Mouse (Mus musculus): ENCODE results near the gene Nktr. TPM values are rescaled to one million over a fixed set of nuclear protein-coding genes. Genes with fewer than 3 reads are reported as not detected.
A peak's percentile ranks its signal among the peaks of the same experiment; 100 is the strongest.

The Nktr gene
- polyA plus RNA-seq, 1 experiment: 165 TPM

GRCm38 (mm10) chr9:121708506-121709486 lies 10.2 kb upstream of the Nktr start:
- no peak for DNase-seq (ENCODE audit: low read depth)
- no peak for TF ChIP-seq POLR2A (IDR thresholded peaks at IDR 0.05; ENCODE audit: borderline replicate concordance, extremely low read depth, insufficient read depth, insufficient read length, poor library complexity, severe bottlenecking)
- no peak for TF ChIP-seq CTCF (IDR thresholded peaks at IDR 0.05; ENCODE audit: borderline replicate concordance, extremely low read depth, insufficient read depth, insufficient read length)

- DNase-seq (ENCODE audit: low read depth): peak; percentile 100
- no peak for TF ChIP-seq CTCF (IDR thresholded peaks at IDR 0.05; ENCODE audit: borderline replicate concordance, extremely low read depth, insufficient read depth, insufficient read length)
- TF ChIP-seq POLR2A (IDR thresholded peaks at IDR 0.05; ENCODE audit: borderline replicate concordance, extremely low read depth, insufficient read depth, insufficient read length, poor library complexity, severe bottlenecking): no peak
Observed at GRCm38 (mm10) chr9:121709898-121710583, 8.9 kb upstream of the Nktr start, which contains the start of gene Ss18l2. TSS of gene Ss18l2 (plus strand) at chr9:121710329.

- DNase-seq (ENCODE audit: low read depth): no peak
- TF ChIP-seq CTCF (IDR thresholded peaks at IDR 0.05; ENCODE audit: borderline replicate concordance, extremely low read depth, insufficient read depth, insufficient read length) (no peak), POLR2A (IDR thresholded peaks at IDR 0.05; ENCODE audit: borderline replicate concordance, extremely low read depth, insufficient read depth, insufficient read length, poor library complexity, severe bottlenecking) (no peak)
Observed at GRCm38 (mm10) chr9:121710584-121710975, 8.4 kb upstream of the Nktr start.

- no peak for TF ChIP-seq POLR2A (IDR thresholded peaks at IDR 0.05; ENCODE audit: borderline replicate concordance, extremely low read depth, insufficient read depth, insufficient read length, poor library complexity, severe bottlenecking)
- TF ChIP-seq CTCF (IDR thresholded peaks at IDR 0.05; ENCODE audit: borderline replicate concordance, extremely low read depth, insufficient read depth, insufficient read length): no peak
- DNase-seq (ENCODE audit: low read depth): no peak
Observed at GRCm38 (mm10) chr9:121717048-121717447, 1.9 kb upstream of the Nktr start.

- peak; percentile 22 for DNase-seq (ENCODE audit: low read depth)
- TF ChIP-seq CTCF (IDR thresholded peaks at IDR 0.05; ENCODE audit: borderline replicate concordance, extremely low read depth, insufficient read depth, insufficient read length) (no peak), POLR2A (IDR thresholded peaks at IDR 0.05; ENCODE audit: borderline replicate concordance, extremely low read depth, insufficient read depth, insufficient read length, poor library complexity, severe bottlenecking) (no peak)
Observed at GRCm38 (mm10) chr9:121718070-121718705, 781 bp upstream of the Nktr start.

- DNase-seq (ENCODE audit: low read depth): peak; percentile 65
Observed at GRCm38 (mm10) chr9:121719347-121720331, 670 bp downstream of the Nktr start.

GRCm38 (mm10) chr9:121740490-121740889 lies 21.5 kb downstream of the Nktr start:
- no peak for DNase-seq (ENCODE audit: low read depth)
- TF ChIP-seq CTCF (IDR thresholded peaks at IDR 0.05; ENCODE audit: borderline replicate concordance, extremely low read depth, insufficient read depth, insufficient read length) (no peak), POLR2A (IDR thresholded peaks at IDR 0.05; ENCODE audit: borderline replicate concordance, extremely low read depth, insufficient read depth, insufficient read length, poor library complexity, severe bottlenecking) (no peak)

More at GRCm38 (mm10) chr9:121719347-121720331, 670 bp downstream of the Nktr start:
- TF ChIP-seq CTCF (IDR thresholded peaks at IDR 0.05; ENCODE audit: borderline replicate concordance, extremely low read depth, insufficient read depth, insufficient read length) (no peak), POLR2A (IDR thresholded peaks at IDR 0.05; ENCODE audit: borderline replicate concordance, extremely low read depth, insufficient read depth, insufficient read length, poor library complexity, severe bottlenecking) (no peak)

- DNase-seq (ENCODE audit: low read depth): no peak
- TF ChIP-seq CTCF (IDR thresholded peaks at IDR 0.05; ENCODE audit: borderline replicate concordance, extremely low read depth, insufficient read depth, insufficient read length) (no peak), POLR2A (IDR thresholded peaks at IDR 0.05; ENCODE audit: borderline replicate concordance, extremely low read depth, insufficient read depth, insufficient read length, poor library complexity, severe bottlenecking) (no peak)
Observed at GRCm38 (mm10) chr9:121741168-121741567, 22.2 kb downstream of the Nktr start.

- no peak for DNase-seq (ENCODE audit: low read depth)
- TF ChIP-seq POLR2A (IDR thresholded peaks at IDR 0.05; ENCODE audit: borderline replicate concordance, extremely low read depth, insufficient read depth, insufficient read length, poor library complexity, severe bottlenecking) (no peak), CTCF (IDR thresholded peaks at IDR 0.05; ENCODE audit: borderline replicate concordance, extremely low read depth, insufficient read depth, insufficient read length) (no peak)
Observed at GRCm38 (mm10) chr9:121744051-121744450, 25.1 kb downstream of the Nktr start.

GRCm38 (mm10) chr9:121752774-121753173 lies 33.8 kb downstream of the Nktr start:
- TF ChIP-seq CTCF (IDR thresholded peaks at IDR 0.05; ENCODE audit: borderline replicate concordance, extremely low read depth, insufficient read depth, insufficient read length) (no peak), POLR2A (IDR thresholded peaks at IDR 0.05; ENCODE audit: borderline replicate concordance, extremely low read depth, insufficient read depth, insufficient read length, poor library complexity, severe bottlenecking) (no peak)
- no peak for DNase-seq (ENCODE audit: low read depth)
